Mouse (Mus musculus): ENCODE measurements around the gene Adam8.

- no peak for TF ChIP-seq CTCF (IDR thresholded peaks at IDR 0.05)
- no peak for TF ChIP-seq POLR2A (IDR thresholded peaks at IDR 0.05; ENCODE audit: insufficient read depth, low read depth, low read length)
Observed at GRCm38 (mm10) chr7:139945516-139945915, 46.8 kb downstream of the Adam8 start.
